Mouse (Mus musculus) heart, postnatal 36 days (tissue): ENCODE results near the gene Ccer2. TPM values are rescaled to one million over a fixed set of nuclear protein-coding genes. Genes with fewer than 3 reads are reported as not detected.

Experiments
- DNase-seq, 2 experiments: peaks; one replicate each; pipeline ENCODE4 v3.0.0; 2021 to 2022
- intact Hi-C: fragments of 180-260 bp; cut with DNase I; formaldehyde crosslinking; loops from one replicate; pipeline ENCODE4 v1.15.1; 2025
- total RNA-seq, 2 experiments: library from RNA; stranded (reverse); gene quantifications; 2 replicates each; pipeline ENCODE4 v1.2.3; 2021

Ccer2 gene
- total RNA-seq, 2 experiments from 2014 or later = not detected

DNA sequence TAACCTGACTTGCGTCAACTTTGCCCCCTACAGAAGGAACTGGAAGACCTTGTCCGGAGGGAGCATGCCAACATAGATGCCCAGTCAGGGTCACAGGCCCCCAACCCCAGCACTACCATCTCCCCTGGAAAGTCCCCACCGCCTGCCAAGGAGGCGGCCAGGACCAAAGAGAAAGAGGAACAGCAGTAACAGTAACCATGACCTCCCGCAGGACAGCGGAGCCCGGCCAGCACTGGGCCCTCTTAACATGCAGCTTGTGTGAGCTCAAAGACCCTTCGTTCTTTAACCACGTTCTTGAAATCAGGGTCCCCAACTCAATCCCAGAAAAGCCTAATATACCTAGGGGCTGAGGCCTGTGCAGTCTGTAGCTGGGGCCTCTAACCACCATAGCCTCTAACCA, 31.9 kb downstream of the Ccer2 start:
- intact Hi-C loops = no loop called here
- no peak for DNase-seq

DNA sequence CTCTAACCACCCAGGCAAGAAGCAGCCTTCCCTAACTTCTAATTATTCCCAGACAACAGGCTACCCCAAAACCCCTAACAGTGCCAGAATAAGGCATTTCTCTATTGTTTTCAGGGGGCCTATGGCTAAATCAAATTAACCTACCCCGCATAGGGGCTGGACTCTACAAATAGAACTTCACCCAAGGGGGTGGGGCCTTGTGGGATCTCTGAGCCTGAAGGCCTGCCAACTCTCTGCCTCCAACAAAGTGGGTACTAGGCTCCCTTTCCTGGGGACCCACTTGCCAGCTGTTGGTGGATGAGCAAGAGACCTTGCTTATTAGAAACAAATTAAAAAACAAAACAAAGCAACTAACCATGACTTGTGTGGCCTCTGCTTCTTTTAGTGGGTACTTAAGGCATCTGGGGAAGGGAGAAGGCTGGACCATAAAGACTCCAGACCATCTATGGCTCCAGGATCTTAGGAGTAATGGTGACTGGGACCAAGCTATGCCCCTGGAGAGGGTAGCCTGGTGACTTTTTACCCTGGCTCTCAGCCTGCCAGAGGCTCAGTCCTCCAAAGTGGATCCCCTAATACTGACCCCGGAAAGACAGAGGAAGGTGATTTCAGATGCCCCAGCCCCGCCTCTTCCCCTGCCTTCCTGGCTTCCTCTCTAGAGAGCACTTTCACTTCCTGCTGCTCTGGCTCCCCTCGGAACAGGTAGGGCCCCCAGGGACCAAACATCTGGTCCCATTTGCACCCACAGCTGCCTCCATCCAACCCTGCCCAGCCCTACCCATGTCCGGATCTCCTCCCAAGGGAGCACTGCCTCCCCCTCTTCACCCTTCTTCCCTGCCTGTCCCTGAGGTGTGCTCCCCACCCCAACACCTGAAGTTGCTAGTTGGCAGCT, 32.6 kb downstream of the Ccer2 start, which contains the start of gene Rinl:
Gene Rinl, plus strand, starts transcription at position 663 of the 889 bp plus-strand sequence.
- intact Hi-C loops = no loop called here
- DNase-seq = no peak

- no peak for DNase-seq
- intact Hi-C loops = no loop called here
Observed at GRCm38 (mm10) chr7:28789235-28789634, 33.3 kb downstream of the Ccer2 start.

DNA sequence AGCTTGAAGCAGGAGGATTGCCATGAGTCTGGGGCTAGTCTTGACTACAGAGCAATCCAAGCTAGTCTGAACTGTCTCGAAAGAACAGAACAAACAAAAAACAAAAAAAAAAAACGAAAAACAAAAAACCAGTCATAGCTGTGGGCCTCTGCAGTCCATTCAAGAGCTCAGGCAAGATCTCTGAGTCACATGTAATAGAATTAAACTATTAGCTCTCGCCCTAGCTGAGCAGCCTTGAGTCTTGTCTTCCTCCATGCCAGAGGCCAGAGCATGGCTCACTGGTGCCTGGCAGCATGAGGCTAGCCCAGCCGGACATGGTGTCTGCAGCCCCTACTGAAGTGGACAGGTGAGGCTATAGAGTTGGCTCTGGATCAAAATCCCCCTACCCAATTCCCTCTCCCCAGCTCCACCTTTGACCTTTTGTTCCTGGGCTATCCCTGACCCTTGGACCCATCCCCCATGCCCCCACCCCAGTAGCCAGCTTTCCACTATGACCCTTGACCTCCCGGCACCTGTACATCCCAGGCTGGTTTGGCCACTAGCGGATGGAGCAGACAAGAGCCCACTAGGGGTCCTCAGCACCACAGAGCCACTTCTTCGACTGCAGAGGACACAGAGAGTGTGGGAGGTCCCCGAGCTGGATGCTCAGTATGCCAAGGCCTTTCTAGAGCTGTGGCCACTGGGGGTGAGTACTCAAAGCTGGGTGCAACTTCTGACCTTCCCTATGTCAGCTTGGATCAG, 34.3 kb downstream of the Ccer2 start:
- intact Hi-C loops = loop anchor here (10.0 kb wide), 1 partner anchor 445 kb away; the partner anchor contains the start of genes Kcnk6 and Yif1b
- DNase-seq = no peak

- intact Hi-C loops = loop anchor here (10.0 kb wide), 1 partner anchor 443 kb away; the partner anchor contains the start of genes Kcnk6 and Yif1b
- no peak for DNase-seq
Observed at GRCm38 (mm10) chr7:28791706-28792105, 35.7 kb downstream of the Ccer2 start.

DNA sequence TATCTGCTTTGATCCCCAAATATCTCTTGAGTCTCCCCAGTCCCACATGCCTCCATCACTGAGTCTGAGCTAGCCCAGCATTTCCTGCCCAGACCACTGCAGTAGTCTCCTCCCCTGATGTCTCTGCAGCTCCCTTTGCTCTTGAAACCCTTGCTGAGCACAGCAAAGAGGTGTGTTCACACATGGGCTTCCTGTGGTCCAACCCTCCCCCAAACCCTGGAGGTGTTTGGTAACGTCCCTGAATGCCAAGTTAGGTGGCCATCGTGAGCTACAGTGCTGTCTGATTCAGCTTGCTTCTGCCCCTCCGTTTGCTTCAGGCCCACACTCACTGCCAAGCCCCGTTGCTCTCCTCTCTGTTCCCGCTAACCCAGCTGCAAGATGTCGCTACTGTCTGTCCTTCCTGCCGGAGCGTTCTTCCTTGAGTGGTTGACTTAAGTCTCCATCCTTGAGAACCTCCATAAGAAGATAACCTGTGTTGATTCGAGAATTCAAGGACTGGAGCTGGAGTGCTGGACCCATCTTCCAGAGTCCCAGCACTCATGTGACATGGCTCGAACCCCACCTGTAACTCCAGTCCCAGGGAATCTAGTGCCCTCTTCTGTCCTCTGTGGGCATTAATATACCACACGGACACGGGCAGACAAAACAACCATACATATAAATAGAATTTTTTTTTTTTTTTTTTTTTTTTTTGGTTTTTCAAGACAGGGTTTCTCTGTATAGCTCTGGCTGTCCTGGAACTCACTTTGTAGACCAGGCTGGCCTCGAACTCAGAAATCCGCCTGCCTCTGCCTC, 36.6 kb downstream of the Ccer2 start:
- intact Hi-C loops = loop anchor here (10.0 kb wide), 1 partner anchor 442 kb away; the partner anchor contains the start of genes Kcnk6 and Yif1b
- no peak for DNase-seq

GRCm38 (mm10) chr7:28793834-28794233, 37.9 kb downstream of the Ccer2 start:
- peak in 1 of 2 experiments; percentile 27 for DNase-seq
- intact Hi-C loops = loop anchor here (10.0 kb wide), 1 partner anchor 441 kb away; the partner anchor contains the start of genes Kcnk6 and Yif1b

DNA sequence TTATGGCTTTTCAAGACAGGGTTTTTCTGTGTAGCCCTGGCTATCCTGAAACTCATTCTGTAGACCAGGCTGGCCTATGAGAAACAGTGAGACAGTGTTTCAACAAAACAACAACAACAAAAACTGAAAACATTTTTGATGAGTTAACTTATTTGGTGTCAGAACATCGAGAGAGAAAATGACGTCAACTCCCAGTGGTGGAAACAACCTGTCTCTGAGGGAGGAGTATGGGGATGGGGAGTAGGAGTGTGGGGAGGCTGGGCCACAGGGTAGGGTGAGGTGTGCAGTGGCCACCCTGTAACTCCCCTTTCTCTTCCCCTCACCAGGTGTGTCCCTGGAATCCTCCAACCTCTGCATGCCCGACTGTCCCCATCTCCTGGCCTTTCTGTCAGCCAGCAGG, 38.5 kb downstream of the Ccer2 start:
- intact Hi-C loops = loop anchor here (10.0 kb wide), 1 partner anchor 440 kb away; the partner anchor contains the start of genes Kcnk6 and Yif1b

GRCm38 (mm10) chr7:28795832-28796231, 39.9 kb downstream of the Ccer2 start:
- intact Hi-C loops = loop anchor here (1.0 to 10.0 kb wide), 4 partner anchors 27 to 439 kb away; partner anchors contain the start of genes Actn4, Kcnk6 and Yif1b
- peak in 1 of 2 experiments; percentile 44 for DNase-seq

More for the DNA sequence above, 38.5 kb downstream of the Ccer2 start:
- no peak for DNase-seq

GRCm38 (mm10) chr7:28796562-28796975, 40.6 kb downstream of the Ccer2 start:
- DNase-seq = peak; percentile 88 to 90
- intact Hi-C loops = loop anchor here (1.0 to 10.0 kb wide), 4 partner anchors 26 to 438 kb away; partner anchors contain the start of genes Actn4, Kcnk6 and Yif1b

- DNase-seq = no peak
- intact Hi-C loops = loop anchor here (5.0 to 10.0 kb wide), 2 partner anchors 162 to 435 kb away; partner anchors contain the start of genes Actn4, Kcnk6 and Yif1b
Observed at GRCm38 (mm10) chr7:28799994-28800393, 44.0 kb downstream of the Ccer2 start.

DNA sequence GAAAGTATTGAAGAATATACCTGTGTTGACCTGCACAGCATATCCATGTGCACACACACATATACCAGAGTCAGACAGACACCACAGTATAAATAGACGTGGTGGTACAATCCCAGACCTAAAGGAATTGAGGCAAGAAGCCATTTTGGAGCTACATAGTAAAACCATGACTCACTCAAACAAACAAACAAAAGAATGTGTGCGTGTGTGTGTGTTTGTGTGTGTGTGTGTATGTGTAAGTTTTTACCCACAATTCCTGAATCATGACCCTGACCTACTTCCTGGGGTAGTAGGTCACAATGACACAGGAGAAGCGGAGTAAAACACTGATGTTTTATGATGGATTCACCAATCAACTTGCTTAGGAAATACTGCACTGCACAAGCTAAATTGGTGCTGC, 45.5 kb downstream of the Ccer2 start:
- intact Hi-C loops = no loop called here
- no peak for DNase-seq

- intact Hi-C loops = no loop called here
- DNase-seq = peak; percentile 47 to 48
Observed at GRCm38 (mm10) chr7:28801901-28802670, 46.1 kb downstream of the Ccer2 start.

GRCm38 (mm10) chr7:28802846-28803588, 47.0 kb downstream of the Ccer2 start:
- peak; percentile 36 to 37 for DNase-seq
- intact Hi-C loops = no loop called here

DNA sequence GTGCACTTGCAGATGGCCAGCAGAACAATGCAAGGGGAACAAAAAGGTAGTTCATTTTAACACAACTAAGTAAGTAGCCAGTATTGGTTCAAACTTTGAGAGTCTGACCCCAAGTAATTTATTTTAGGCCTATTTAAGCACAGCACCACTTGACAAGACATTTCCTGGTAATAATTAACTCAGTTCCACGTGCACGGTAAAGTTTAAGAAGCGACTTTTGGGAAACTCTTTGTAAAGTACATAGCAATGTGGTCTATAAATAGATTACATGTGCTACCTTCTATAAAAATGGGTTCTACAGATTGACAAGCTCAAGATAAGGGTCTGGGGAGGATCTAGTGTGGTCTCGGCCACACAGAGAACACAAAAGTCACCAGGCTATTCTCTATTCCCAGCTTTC, 47.8 kb downstream of the Ccer2 start:
- DNase-seq = no peak
- intact Hi-C loops = no loop called here

- intact Hi-C loops = loop anchor here (5.0 kb wide), 1 partner anchor 430 kb away; no protein-coding TSS in a partner anchor
- DNase-seq = no peak
Observed at GRCm38 (mm10) chr7:28806869-28807268, 50.9 kb downstream of the Ccer2 start.

DNA sequence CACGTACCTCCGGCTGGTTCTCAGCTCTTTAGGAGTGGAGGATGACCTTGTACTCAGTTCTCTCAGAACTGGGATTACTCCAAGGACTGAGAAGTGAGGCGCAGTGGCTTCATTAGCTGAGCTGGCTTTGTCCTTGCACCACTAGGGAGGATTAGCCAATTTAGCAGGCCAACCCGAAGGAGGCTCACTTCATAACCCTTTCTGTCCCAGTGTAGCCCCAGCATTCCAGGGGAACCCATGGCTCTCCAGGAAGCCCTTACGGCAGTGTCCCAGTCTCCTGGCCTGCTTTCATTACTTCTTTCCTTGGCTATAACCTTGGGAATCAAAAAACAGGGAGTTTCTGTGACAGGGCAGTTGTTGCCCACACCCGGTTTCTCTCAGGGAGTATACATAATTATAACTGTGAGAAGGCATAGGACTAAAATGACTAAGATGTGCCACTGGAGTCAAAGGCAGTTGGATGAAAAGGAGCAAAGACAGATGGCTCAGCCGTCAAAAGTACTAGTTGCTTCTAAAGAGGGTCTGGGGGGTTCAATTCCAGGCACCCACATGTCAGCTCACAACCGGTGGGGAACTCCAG, 51.8 kb downstream of the Ccer2 start:
- DNase-seq = peak in 1 of 2 experiments; percentile 67
- intact Hi-C loops = loop anchor here (2.0 to 5.0 kb wide), 2 partner anchors 17 to 430 kb away; partner anchors contain the start of gene Ech1
